In genomic region chr6:94524335-94524734, GRCm38 (mm10) we compare ENCODE assay signal across 8 mouse cellular contexts. TPM values are rescaled to one million over a fixed set of nuclear protein-coding genes. Genes with fewer than 3 reads are reported as not detected.
DNase-seq lines count a peak whose midpoint lies in the region; ATAC-seq and TF ChIP-seq lines count a peak whose summit lies in the region.
"Had no signal": no experiment of that assay in that cellular context is flagged by ENCODE, and none has a peak within 500 bp of the region (broad histone marks: within the 10 kb centered on the region; RNA-seq: fewer than 3 reads in every experiment).

No protein-coding gene starts in this region.

- no peak for TF ChIP-seq POLR2A in CH12.LX (IDR thresholded peaks at IDR 0.05; ENCODE audit: low read depth, low read length)

- no peak for TF ChIP-seq EP300 in CH12.LX (IDR thresholded peaks at IDR 0.05; ENCODE audit: low read length)

- H3K79me2 ChIP-seq in CH12.LX (replicated peaks; ENCODE audit: control insufficient read depth, extremely low read depth, insufficient read depth, poor library complexity, severe bottlenecking) = no peaks in the 10 kb centered on the region

- peaks cover 8 to 35% of the 10 kb centered on the region in 2 experiments for H3K36me3 ChIP-seq in CH12.LX (replicated peaks in 1 of 2; ENCODE audit: control insufficient read depth in 1 of 2, insufficient read depth in 1 of 2, low read length in 1 of 2)
- H3K36me3 ChIP-seq: neural tube, embryonic 13.5 days had no signal

- H3K27me3 ChIP-seq in CH12.LX (replicated peaks) (no peaks in the 10 kb centered on the region), Patski (no peaks in the 10 kb centered on the region)
- H3K27me3 ChIP-seq: neural tube, embryonic 13.5 days had no signal

- CTCF ChIA-PET in Patski (lab: Charles Lee) = interaction anchor here (1.0 to 1.5 kb wide), 3 partner anchors 11 to 460 kb away, joined by 3 to 6 read pairs (median 3); no protein-coding TSS in a partner anchor

- H3K27ac ChIP-seq in layer of hippocampus, adult 2 months = no peak overlapping the region
- H3K27ac ChIP-seq in CH12.LX (ENCODE audit: insufficient read depth, low read depth) = no peak overlapping the region
- H3K27ac ChIP-seq: neural tube, embryonic 13.5 days had no signal

- peaks cover 2 to 7% of the 10 kb centered on the region in 2 experiments; a peak in 2 of 4 replicates for H3K4me1 ChIP-seq in CH12.LX (ENCODE audit: control insufficient read depth in 1 of 2, insufficient read depth in 2 of 2)
- H3K4me1 ChIP-seq: neural tube, embryonic 13.5 days had no signal

- ATAC-seq in Patski = no peak

- no peak overlapping the region for H3K4me3 ChIP-seq in layer of hippocampus, adult 2 months
- H3K4me3 ChIP-seq in CH12.LX (replicated peaks in 1 of 3; ENCODE audit: low read depth in 2 of 3, low read length in 2 of 3, poor library complexity in 1 of 3) = no peak overlapping the region
- H3K4me3 ChIP-seq: neural tube, embryonic 13.5 days had no signal

- H3K9ac ChIP-seq in CH12.LX (ENCODE audit: insufficient read depth, low read depth) = no peak overlapping the region
- H3K9ac ChIP-seq: neural tube, embryonic 13.5 days had no signal

- dilution Hi-C loops in CH12.LX (cut with MboI; ENCODE audit: extremely low pct_ligation_motif_present, extremely low pct_unique_long_range_greater_than_20kb, low sequenced_read_pairs) = no loop called here

- in situ Hi-C loops in CH12.LX (cut with MboI; ENCODE audit: low pct_ligation_motif_present, low pct_unique_long_range_greater_than_20kb, low sequenced_read_pairs) = no loop called here
- in situ Hi-C loops in Patski (cut with MboI; ENCODE audit: low pct_unique_long_range_greater_than_20kb) = no loop called here

- DNase-seq in layer of hippocampus, adult 2 months (ENCODE audit: low spot score in 2 of 2) = peak in 1 of 2 experiments; percentile 44
- no peak for DNase-seq in layer of hippocampus, postnatal 25 days (ENCODE audit: extremely low spot score in 1 of 2, low spot score in 1 of 2)
- DNase-seq in CH12.LX (ENCODE audit: extremely low read depth) (no peak), Patski (ENCODE audit: low read depth, low spot score) (no peak)
- peak; percentile 16 for DNase-seq in lung, postnatal 25 days (ENCODE audit: low spot score)
- no peak for DNase-seq in adrenal gland, postnatal 36 days
- DNase-seq in testis, postnatal 10 days (ENCODE audit: low spot score) = no peak

- no peaks in the 10 kb centered on the region for H3K9me3 ChIP-seq in CH12.LX (replicated peaks; ENCODE audit: low read length)
- H3K9me3 ChIP-seq: neural tube, embryonic 13.5 days had no signal

- POLR2A ChIA-PET in Patski (lab: Charles Lee) = no interaction called here

- TF ChIP-seq CTCF in layer of hippocampus, adult 2 months (conservative IDR thresholded peaks at IDR 0.05) = peak; percentile 86
- TF ChIP-seq CTCF in CH12.LX (conservative IDR thresholded peaks at IDR 0.05 in 1 of 2, IDR thresholded peaks at IDR 0.05 in 1 of 2; ENCODE audit: low read depth in 2 of 2, low read length in 2 of 2) (peak; percentile 9 to 69; a peak in 2 of 4 replicates), Patski (IDR thresholded peaks at IDR 0.05) (peak; percentile 49)

- TF ChIP-seq RAD21 in CH12.LX (IDR thresholded peaks at IDR 0.05; ENCODE audit: low read depth, low read length) = peak; percentile 82

- no peak overlapping the region for H3K4me2 ChIP-seq in CH12.LX (ENCODE audit: insufficient read depth, low read depth, poor library complexity, severe bottlenecking)
- H3K4me2 ChIP-seq: neural tube, embryonic 13.5 days had no signal

TF ChIP-seq in CH12.LX, 34 proteins besides CTCF, POLR2A, EP300 and RAD21:
- no peak for TF ChIP-seq ETS1 (conservative IDR thresholded peaks at IDR 0.05; ENCODE audit: low read depth, low read length)
- no peak for TF ChIP-seq ZC3H11A (IDR thresholded peaks at IDR 0.05; ENCODE audit: low read depth, low read length)
- peak; percentile 48 for TF ChIP-seq SMC3 (IDR thresholded peaks at IDR 0.05; ENCODE audit: low read depth, low read length)

RNA-seq across cellular contexts. Expression of gene Slc25a26, which starts 24.2 kb away (rescaled TPM):
- total RNA-seq in layer of hippocampus, adult 2 months (2021) = 10 to 100 TPM; 19.3 to 21.1 TPM
- 10 to 100 TPM; 18.4 to 24.6 TPM for total RNA-seq in layer of hippocampus, postnatal 25 days (2021)
- total RNA-seq in CH12.LX (2012; rRNA removed) (5.5 and 6.7 TPM in 2 replicates), CH12.LX (2014; rRNA removed) (5.9 and 6.1 TPM in 2 replicates)
- polyA plus RNA-seq in CH12.LX (2012; ENCODE audit: insufficient read length, low read depth) (9.9 and 10.4 TPM in 2 replicates), Patski (2021) (13.2 TPM)
- total RNA-seq in adrenal gland, postnatal 36 days (2021) = 10 to 100 TPM; 14.2 to 14.7 TPM
